Mouse (Mus musculus): ENCODE measurements around the gene Gas2l1.

- TF ChIP-seq NANOG (IDR thresholded peaks at IDR 0.05; ENCODE audit: borderline replicate concordance, low read length) (no peak), CTCF (conservative IDR thresholded peaks at IDR 0.05; ENCODE audit: low read length) (no peak)
These were observed 36.9 kb downstream of the Gas2l1 start for GRCm38 (mm10) chr11:5028228-5028627.
